Mouse (Mus musculus) neural tube, embryonic 13.5 days (tissue): ENCODE data around the gene Pigu. TPM values are rescaled to one million over a fixed set of nuclear protein-coding genes. Genes with fewer than 3 reads are reported as not detected.

Experiments
- ATAC-seq: fragments of 200-750 bp; cut with Nextera tagmentation; 2 replicates; pipeline ENCODE4 v1.8.0; 2017; ENCODE audit warnings: low read depth, mild to moderate bottlenecking, moderate TSS enrichment, moderate library complexity
- H3K27ac ChIP-seq: fragments of 300-500 bp; sonication (generic); replicated peaks from 2 replicates; pipeline ENCODE4 v1.5.1; 2015; ENCODE audit warnings: moderate library complexity, mild to moderate bottlenecking, inconsistent platforms
- H3K27me3 ChIP-seq: fragments of 300-500 bp; sonication (generic); 2 replicates; pipeline ENCODE4 v1.6.1; 2015; ENCODE audit warnings: mild to moderate bottlenecking, inconsistent platforms
- H3K36me3 ChIP-seq: fragments of 300-500 bp; sonication (generic); 2 replicates; pipeline ENCODE4 v1.6.1; 2015; ENCODE audit warnings: mild to moderate bottlenecking, inconsistent platforms
- H3K4me1 ChIP-seq: fragments of 300-500 bp; sonication (generic); replicated peaks from 2 replicates; pipeline ENCODE4 v1.6.1; 2015; ENCODE audit warnings: inconsistent platforms
- H3K4me2 ChIP-seq: fragments of 300-500 bp; sonication (generic); 2 replicates; pipeline ENCODE4 v1.6.1; 2015; ENCODE audit warnings: inconsistent platforms, mild to moderate bottlenecking, moderate library complexity
- H3K4me3 ChIP-seq: fragments of 300-500 bp; sonication (generic); 2 replicates; pipeline ENCODE4 v1.5.1; 2015; ENCODE audit warnings: mild to moderate bottlenecking, inconsistent platforms
- H3K9ac ChIP-seq: fragments of 300-500 bp; sonication (generic); 2 replicates; pipeline ENCODE4 v1.6.1; 2015; ENCODE audit warnings: moderate library complexity, mild to moderate bottlenecking, inconsistent platforms
- H3K9me3 ChIP-seq: fragments of 300-500 bp; sonication (generic); 2 replicates; pipeline ENCODE4 v1.6.1; 2016; ENCODE audit warnings: inconsistent platforms
- WGBS: fragments of 180-500 bp; shearing (Covaris S2); methylation state at CpG from one replicate; pipeline ENCODE4 v1.1.7; 2015; 5-methylcytosine and 5-hydroxymethylcytosine counted together
- polyA plus RNA-seq: library from polyadenylated mRNA; unstranded; fragments of >200 nt; fragmentation: Nextera tagmentation; extraction: Ambion mirVana; gene quantifications from 2 replicates; pipeline ENCODE4 v1.2.1, GENCODE M21; 2015

Pigu gene
- polyA plus RNA-seq, 1 experiment from 2014 or later = 51.3 TPM

- H3K4me2 ChIP-seq = no peak overlapping the region
- no peaks in the 10 kb centered on the region for H3K27me3 ChIP-seq
- no peaks in the 10 kb centered on the region for H3K9me3 ChIP-seq
- H3K4me3 ChIP-seq = no peak overlapping the region
- H3K27ac ChIP-seq = no peak overlapping the region
- H3K9ac ChIP-seq = no peak overlapping the region
- peaks cover 27% of the 10 kb centered on the region for H3K36me3 ChIP-seq
- no peaks in the 10 kb centered on the region for H3K4me1 ChIP-seq
- no peak for ATAC-seq
- 89% methylated on average over 2 of the region's 2 CpGs for WGBS
Measured at GRCm38 (mm10) chr2:155318618-155319017, 38.6 kb downstream of the Pigu start.

GRCm38 (mm10) chr2:155313671-155314070 lies 43.6 kb downstream of the Pigu start:
- 53% methylated on average over 6 of the region's 6 CpGs for WGBS
- no peaks in the 10 kb centered on the region for H3K9me3 ChIP-seq
- no peak for ATAC-seq

GRCm38 (mm10) chr2:155308936-155309592 lies 48.2 kb downstream of the Pigu start:
- peak overlapping the region; percentile 76 for H3K27ac ChIP-seq
- H3K36me3 ChIP-seq = peaks cover 42% of the 10 kb centered on the region
- H3K4me1 ChIP-seq = peaks cover 9% of the 10 kb centered on the region
- WGBS = 37% methylated on average over 3 of the region's 3 CpGs
- H3K4me3 ChIP-seq = no peak overlapping the region
- H3K9ac ChIP-seq = no peak overlapping the region
- peak; percentile 40; the same call in 1 of the 2 replicates for ATAC-seq
- H3K27me3 ChIP-seq = no peaks in the 10 kb centered on the region
- H3K4me2 ChIP-seq = no peak overlapping the region
- H3K9me3 ChIP-seq = no peaks in the 10 kb centered on the region

More at GRCm38 (mm10) chr2:155313671-155314070, 43.6 kb downstream of the Pigu start:
- Histone ChIP-seq H3K27me3 (no peaks in the 10 kb centered on the region), H3K4me1 (peaks cover 9% of the 10 kb centered on the region), H3K27ac (no peak overlapping the region), H3K4me2 (no peak overlapping the region), H3K9ac (no peak overlapping the region), H3K36me3 (peaks cover 29% of the 10 kb centered on the region), H3K4me3 (no peak overlapping the region)

GRCm38 (mm10) chr2:155299563-155299962 lies 57.7 kb downstream of the Pigu start:
- H3K36me3 ChIP-seq = peaks cover 73% of the 10 kb centered on the region
- no peak overlapping the region for H3K4me2 ChIP-seq
- 94% methylated on average over 4 of the region's 4 CpGs for WGBS
- H3K9ac ChIP-seq = no peak overlapping the region
- no peak overlapping the region for H3K27ac ChIP-seq
- no peaks in the 10 kb centered on the region for H3K27me3 ChIP-seq
- no peak overlapping the region for H3K4me3 ChIP-seq
- H3K4me1 ChIP-seq = no peaks in the 10 kb centered on the region
- no peaks in the 10 kb centered on the region for H3K9me3 ChIP-seq
- no peak for ATAC-seq

- Histone ChIP-seq H3K4me2 (no peak overlapping the region), H3K9me3 (no peaks in the 10 kb centered on the region), H3K4me3 (no peak overlapping the region), H3K4me1 (no peaks in the 10 kb centered on the region), H3K9ac (no peak overlapping the region), H3K36me3 (peaks cover 94% of the 10 kb centered on the region), H3K27ac (no peak overlapping the region), H3K27me3 (no peaks in the 10 kb centered on the region)
- no peak for ATAC-seq
- WGBS = 93% methylated on average over 6 of the region's 6 CpGs
Measured at GRCm38 (mm10) chr2:155295453-155295852, 61.8 kb downstream of the Pigu start.

DNA sequence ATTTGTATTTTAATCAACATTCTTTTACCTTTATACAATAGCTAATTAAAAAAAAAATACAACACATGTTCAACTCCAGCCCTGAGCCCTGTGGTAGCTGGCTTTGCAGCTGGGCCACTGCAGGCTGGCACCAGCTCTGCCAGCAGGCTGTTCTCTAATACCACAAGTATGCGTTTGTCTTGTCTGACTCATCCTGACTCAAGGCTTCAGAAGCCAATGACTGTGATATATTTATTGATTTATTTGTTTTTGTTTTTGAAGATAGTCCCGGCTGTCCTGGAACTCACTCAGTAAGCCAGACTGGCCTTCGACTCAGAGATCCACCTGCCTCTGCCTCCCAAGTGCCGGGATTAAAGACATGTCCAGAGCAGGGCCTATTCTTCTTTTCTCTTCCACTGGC lies 63.3 kb downstream of the Pigu start:
- 90% methylated on average over 4 of the region's 4 CpGs for WGBS
- H3K36me3 ChIP-seq = peaks cover 90% of the 10 kb centered on the region
- H3K27me3 ChIP-seq = no peaks in the 10 kb centered on the region
- no peak overlapping the region for H3K4me2 ChIP-seq
- no peaks in the 10 kb centered on the region for H3K4me1 ChIP-seq
- no peak overlapping the region for H3K27ac ChIP-seq
- H3K4me3 ChIP-seq = no peak overlapping the region
- no peak overlapping the region for H3K9ac ChIP-seq
- no peaks in the 10 kb centered on the region for H3K9me3 ChIP-seq
- no peak for ATAC-seq

GRCm38 (mm10) chr2:155293382-155293781 lies 63.8 kb downstream of the Pigu start:
- H3K27me3 ChIP-seq = no peaks in the 10 kb centered on the region
- H3K9ac ChIP-seq = no peak overlapping the region
- no peaks in the 10 kb centered on the region for H3K9me3 ChIP-seq
- peaks cover 85% of the 10 kb centered on the region for H3K36me3 ChIP-seq
- no peak overlapping the region for H3K4me3 ChIP-seq
- H3K4me1 ChIP-seq = no peaks in the 10 kb centered on the region
- 81% methylated on average over 2 of the region's 2 CpGs for WGBS
- H3K4me2 ChIP-seq = no peak overlapping the region
- H3K27ac ChIP-seq = no peak overlapping the region
- ATAC-seq = no peak

DNA sequence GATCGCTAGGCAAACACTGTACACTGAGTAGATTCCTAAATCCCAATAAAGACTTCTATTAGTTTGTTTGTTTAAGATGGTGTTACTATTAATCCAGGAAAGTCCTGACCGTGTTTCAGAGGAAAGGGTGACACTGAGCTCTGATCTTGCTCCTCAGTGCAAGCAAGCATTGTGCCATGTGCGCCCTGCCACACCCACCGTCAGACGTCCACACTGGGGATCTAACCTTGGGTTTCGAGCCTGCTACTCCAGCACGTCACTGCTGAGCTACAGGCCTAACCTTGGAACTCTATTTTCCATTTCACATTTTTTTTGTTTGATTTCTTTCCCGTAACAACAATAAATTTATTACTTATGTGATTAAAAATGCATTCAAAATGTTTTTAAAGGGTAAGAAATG lies 67.2 kb downstream of the Pigu start:
- peaks cover 52% of the 10 kb centered on the region for H3K36me3 ChIP-seq
- WGBS = 94% methylated on average over 8 of the region's 8 CpGs

GRCm38 (mm10) chr2:155287456-155288250 lies 69.6 kb downstream of the Pigu start:
- H3K27ac ChIP-seq = no peak overlapping the region
- peaks cover 43% of the 10 kb centered on the region for H3K36me3 ChIP-seq
- no peak overlapping the region for H3K4me3 ChIP-seq
- no peaks in the 10 kb centered on the region for H3K9me3 ChIP-seq
- no peak overlapping the region for H3K4me2 ChIP-seq
- H3K9ac ChIP-seq = no peak overlapping the region
- 89% methylated on average over 4 of the region's 4 CpGs for WGBS
- no peak for ATAC-seq
- H3K27me3 ChIP-seq = no peaks in the 10 kb centered on the region
- no peaks in the 10 kb centered on the region for H3K4me1 ChIP-seq

More for the DNA sequence above, 67.2 kb downstream of the Pigu start:
- H3K4me1 ChIP-seq = no peaks in the 10 kb centered on the region
- no peak for ATAC-seq
- no peak overlapping the region for H3K4me3 ChIP-seq
- no peaks in the 10 kb centered on the region for H3K9me3 ChIP-seq
- H3K4me2 ChIP-seq = no peak overlapping the region
- no peaks in the 10 kb centered on the region for H3K27me3 ChIP-seq
- H3K9ac ChIP-seq = no peak overlapping the region
- H3K27ac ChIP-seq = no peak overlapping the region

DNA sequence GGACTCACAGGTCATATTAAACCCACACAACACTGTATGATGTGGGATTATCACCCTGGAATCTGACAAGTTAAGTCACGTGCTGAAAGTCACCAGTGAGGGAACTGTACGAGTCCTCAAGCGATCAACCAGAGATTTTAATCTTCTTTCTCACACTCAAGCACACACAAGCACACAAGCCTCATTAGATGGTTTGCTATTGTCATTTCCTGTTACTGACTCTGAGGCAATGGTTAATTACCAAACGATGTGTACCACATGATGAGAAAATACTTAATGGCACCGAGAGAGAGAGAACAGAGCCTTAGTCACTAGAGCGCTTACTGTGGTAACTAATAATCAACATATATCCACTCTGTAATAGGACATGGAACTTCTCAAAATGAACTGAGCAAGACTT lies 71.5 kb downstream of the Pigu start:
- Histone ChIP-seq H3K4me1 (no peaks in the 10 kb centered on the region), H3K36me3 (peaks cover 31% of the 10 kb centered on the region), H3K27me3 (no peaks in the 10 kb centered on the region), H3K9ac (no peak overlapping the region), H3K4me2 (no peak overlapping the region), H3K27ac (no peak overlapping the region), H3K9me3 (no peaks in the 10 kb centered on the region), H3K4me3 (no peak overlapping the region)
- ATAC-seq = no peak
- WGBS = 84% methylated on average over 6 of the region's 6 CpGs

GRCm38 (mm10) chr2:155284647-155285046 lies 72.6 kb downstream of the Pigu start:
- Histone ChIP-seq H3K9ac (no peak overlapping the region), H3K4me3 (no peak overlapping the region), H3K9me3 (no peaks in the 10 kb centered on the region), H3K36me3 (peaks cover 27% of the 10 kb centered on the region; the same call in 1 of the 2 replicates), H3K4me1 (no peaks in the 10 kb centered on the region), H3K27ac (no peak overlapping the region), H3K27me3 (no peaks in the 10 kb centered on the region), H3K4me2 (no peak overlapping the region)
- ATAC-seq = no peak
- 89% methylated on average over 7 of the region's 7 CpGs for WGBS

- no peaks in the 10 kb centered on the region for H3K27me3 ChIP-seq
- no peak overlapping the region for H3K27ac ChIP-seq
- no peak overlapping the region for H3K4me3 ChIP-seq
- H3K4me1 ChIP-seq = no peaks in the 10 kb centered on the region
- H3K36me3 ChIP-seq = peaks cover 32% of the 10 kb centered on the region
- H3K4me2 ChIP-seq = no peak overlapping the region
- no peaks in the 10 kb centered on the region for H3K9me3 ChIP-seq
- ATAC-seq = no peak
- WGBS = 89% methylated on average over 4 of the region's 4 CpGs
- H3K9ac ChIP-seq = no peak overlapping the region
Measured at GRCm38 (mm10) chr2:155283793-155284192, 73.4 kb downstream of the Pigu start.
